Mouse (Mus musculus): Measurements from ENCODE around the gene Fgd3. TPM values are rescaled to one million over a fixed set of nuclear protein-coding genes. Genes with fewer than 3 reads are reported as not detected.

Fgd3 gene
- polyA plus RNA-seq, 1 experiment from 2014 or later: 1.5 TPM

- H3K4me1 ChIP-seq (replicated peaks; ENCODE audit: control insufficient read depth, insufficient read depth, low read length): peaks cover 48% of the 10 kb centered on the region
- DNase-seq (ENCODE audit: low spot score): no peak
- H3K27ac ChIP-seq: no peak overlapping the region
- no peaks in the 10 kb centered on the region for H3K36me3 ChIP-seq (replicated peaks; ENCODE audit: control insufficient read depth, insufficient read depth)
- no peaks in the 10 kb centered on the region for H3K27me3 ChIP-seq (ENCODE audit: control insufficient read depth, insufficient read depth, low read length)
- H3K4me3 ChIP-seq (replicated peaks; ENCODE audit: low read length): no peak overlapping the region
- H3K9me3 ChIP-seq (ENCODE audit: control insufficient read depth, low read length): no peaks in the 10 kb centered on the region
- no peak overlapping the region for H3K9ac ChIP-seq
- no peak for ATAC-seq (ENCODE audit: low FRiP score)
- WGBS: 92% methylated on average over 8 of the region's 8 CpGs
- H3K4me2 ChIP-seq (replicated peaks): no peak overlapping the region
Observed at GRCm38 (mm10) chr13:49344567-49344966, 24.5 kb upstream of the Fgd3 start.

- no peak for DNase-seq (ENCODE audit: low spot score)
- Histone ChIP-seq H3K4me1 (replicated peaks; ENCODE audit: control insufficient read depth, insufficient read depth, low read length) (peaks cover 48% of the 10 kb centered on the region), H3K9me3 (ENCODE audit: control insufficient read depth, low read length) (no peaks in the 10 kb centered on the region), H3K4me2 (replicated peaks) (peak overlapping the region; percentile 93), H3K36me3 (replicated peaks; ENCODE audit: control insufficient read depth, insufficient read depth) (no peaks in the 10 kb centered on the region), H3K27ac (no peak overlapping the region; the same call in 1 of the 2 replicates), H3K27me3 (ENCODE audit: control insufficient read depth, insufficient read depth, low read length) (no peaks in the 10 kb centered on the region), H3K9ac (peak overlapping the region; percentile 82), H3K4me3 (replicated peaks; ENCODE audit: low read length) (peak overlapping the region; percentile 96)
- no peak for ATAC-seq (ENCODE audit: low FRiP score)
Observed at GRCm38 (mm10) chr13:49342723-49343100, 22.6 kb upstream of the Fgd3 start.

GRCm38 (mm10) chr13:49341831-49342722 is 22.0 kb upstream of the Fgd3 start:
- Histone ChIP-seq H3K9ac (peak overlapping the region; percentile 82), H3K36me3 (replicated peaks; ENCODE audit: control insufficient read depth, insufficient read depth) (no peaks in the 10 kb centered on the region), H3K27me3 (ENCODE audit: control insufficient read depth, insufficient read depth, low read length) (no peaks in the 10 kb centered on the region), H3K4me1 (replicated peaks; ENCODE audit: control insufficient read depth, insufficient read depth, low read length) (peaks cover 48% of the 10 kb centered on the region), H3K4me3 (replicated peaks; ENCODE audit: low read length) (peak overlapping the region; percentile 96), H3K4me2 (replicated peaks) (peak overlapping the region; percentile 93), H3K27ac (peak overlapping the region; percentile 84), H3K9me3 (ENCODE audit: control insufficient read depth, low read length) (no peaks in the 10 kb centered on the region)
- ATAC-seq (ENCODE audit: low FRiP score) (no peak; the same call in 1 of the 2 replicates), DNase-seq (ENCODE audit: low spot score) (no peak)
- 5% methylated on average over 23 of the region's 25 CpGs for WGBS

- under 1% methylated on average over 74 of the region's 74 CpGs for WGBS
- DNase-seq (ENCODE audit: low spot score): peak; percentile 99
- H3K27me3 ChIP-seq (ENCODE audit: control insufficient read depth, insufficient read depth, low read length): no peaks in the 10 kb centered on the region
- H3K36me3 ChIP-seq (replicated peaks; ENCODE audit: control insufficient read depth, insufficient read depth): no peaks in the 10 kb centered on the region
- H3K9me3 ChIP-seq (ENCODE audit: control insufficient read depth, low read length): no peaks in the 10 kb centered on the region
- H3K4me3 ChIP-seq (replicated peaks; ENCODE audit: low read length): peak within 1 kb of the TSS; percentile 96
- ATAC-seq (ENCODE audit: low FRiP score): peak; percentile 99
- peak within 1 kb of the TSS; percentile 82 for H3K9ac ChIP-seq
- peak within 1 kb of the TSS; percentile 92 for H3K27ac ChIP-seq
- H3K4me2 ChIP-seq (replicated peaks): peak within 1 kb of the TSS; percentile 93
- H3K4me1 ChIP-seq (replicated peaks; ENCODE audit: control insufficient read depth, insufficient read depth, low read length): peaks cover 48% of the 10 kb centered on the region
Observed at GRCm38 (mm10) chr13:49341012-49341830, 21.1 kb upstream of the Fgd3 start, which contains the start of gene Bicd2. Gene Bicd2 (plus strand): TSS chr13:49341585.

- WGBS: 79% methylated on average over 7 of the region's 7 CpGs
- Histone ChIP-seq H3K4me3 (replicated peaks; ENCODE audit: low read length) (no peak overlapping the region), H3K27ac (no peak overlapping the region), H3K4me1 (replicated peaks; ENCODE audit: control insufficient read depth, insufficient read depth, low read length) (peaks cover 30% of the 10 kb centered on the region), H3K9ac (no peak overlapping the region), H3K4me2 (replicated peaks) (no peak overlapping the region), H3K27me3 (ENCODE audit: control insufficient read depth, insufficient read depth, low read length) (no peaks in the 10 kb centered on the region), H3K9me3 (ENCODE audit: control insufficient read depth, low read length) (no peaks in the 10 kb centered on the region), H3K36me3 (replicated peaks; ENCODE audit: control insufficient read depth, insufficient read depth) (no peaks in the 10 kb centered on the region)
- DNase-seq (ENCODE audit: low spot score): no peak
- no peak for ATAC-seq (ENCODE audit: low FRiP score)
Observed at GRCm38 (mm10) chr13:49338893-49339546, 18.9 kb upstream of the Fgd3 start.

GRCm38 (mm10) chr13:49335077-49335982 is 15.2 kb upstream of the Fgd3 start:
- Histone ChIP-seq H3K27me3 (ENCODE audit: control insufficient read depth, insufficient read depth, low read length) (no peaks in the 10 kb centered on the region), H3K9ac (no peak overlapping the region), H3K4me1 (replicated peaks; ENCODE audit: control insufficient read depth, insufficient read depth, low read length) (peaks cover 7% of the 10 kb centered on the region; the same call in 1 of the 2 replicates), H3K4me3 (replicated peaks; ENCODE audit: low read length) (no peak overlapping the region), H3K9me3 (ENCODE audit: control insufficient read depth, low read length) (no peaks in the 10 kb centered on the region), H3K27ac (0 out of 2 replicates have a peak overlapping the region, but pooled peaks have one; percentile 9), H3K36me3 (replicated peaks; ENCODE audit: control insufficient read depth, insufficient read depth) (no peaks in the 10 kb centered on the region), H3K4me2 (replicated peaks) (no peak overlapping the region)
- DNase-seq (ENCODE audit: low spot score) (no peak), ATAC-seq (ENCODE audit: low FRiP score) (no peak)
- WGBS: 79% methylated on average over 12 of the region's 12 CpGs

- Histone ChIP-seq H3K36me3 (replicated peaks; ENCODE audit: control insufficient read depth, insufficient read depth) (no peaks in the 10 kb centered on the region), H3K4me2 (replicated peaks) (no peak overlapping the region), H3K27me3 (ENCODE audit: control insufficient read depth, insufficient read depth, low read length) (no peaks in the 10 kb centered on the region), H3K4me1 (replicated peaks; ENCODE audit: control insufficient read depth, insufficient read depth, low read length) (no peaks in the 10 kb centered on the region), H3K9ac (no peak overlapping the region), H3K4me3 (replicated peaks; ENCODE audit: low read length) (no peak overlapping the region), H3K27ac (no peak overlapping the region), H3K9me3 (ENCODE audit: control insufficient read depth, low read length) (no peaks in the 10 kb centered on the region)
- DNase-seq (ENCODE audit: low spot score): no peak
- WGBS: 76% methylated on average over 2 of the region's 2 CpGs
- no peak for ATAC-seq (ENCODE audit: low FRiP score)
Observed at GRCm38 (mm10) chr13:49333250-49333649, 13.1 kb upstream of the Fgd3 start.

GRCm38 (mm10) chr13:49328101-49328500 is 8.0 kb upstream of the Fgd3 start:
- no peaks in the 10 kb centered on the region for H3K4me1 ChIP-seq (replicated peaks; ENCODE audit: control insufficient read depth, insufficient read depth, low read length)
- no peak overlapping the region for H3K4me3 ChIP-seq (replicated peaks; ENCODE audit: low read length)
- ATAC-seq (ENCODE audit: low FRiP score) (no peak), DNase-seq (ENCODE audit: low spot score) (no peak)
- H3K9ac ChIP-seq: no peak overlapping the region
- no peak overlapping the region for H3K27ac ChIP-seq
- no peaks in the 10 kb centered on the region for H3K9me3 ChIP-seq (ENCODE audit: control insufficient read depth, low read length)
- H3K4me2 ChIP-seq (replicated peaks): no peak overlapping the region
- no peaks in the 10 kb centered on the region for H3K27me3 ChIP-seq (ENCODE audit: control insufficient read depth, insufficient read depth, low read length)
- 83% methylated on average over 4 of the region's 4 CpGs for WGBS
- H3K36me3 ChIP-seq (replicated peaks; ENCODE audit: control insufficient read depth, insufficient read depth): no peaks in the 10 kb centered on the region
